Mouse (Mus musculus): Measurements from ENCODE around the gene Gm36176. TPM values are rescaled to one million over a fixed set of nuclear protein-coding genes. Genes with fewer than 3 reads are reported as not detected.

Gene Gm36176
- polyA plus RNA-seq, 1 experiment = not detected

DNA sequence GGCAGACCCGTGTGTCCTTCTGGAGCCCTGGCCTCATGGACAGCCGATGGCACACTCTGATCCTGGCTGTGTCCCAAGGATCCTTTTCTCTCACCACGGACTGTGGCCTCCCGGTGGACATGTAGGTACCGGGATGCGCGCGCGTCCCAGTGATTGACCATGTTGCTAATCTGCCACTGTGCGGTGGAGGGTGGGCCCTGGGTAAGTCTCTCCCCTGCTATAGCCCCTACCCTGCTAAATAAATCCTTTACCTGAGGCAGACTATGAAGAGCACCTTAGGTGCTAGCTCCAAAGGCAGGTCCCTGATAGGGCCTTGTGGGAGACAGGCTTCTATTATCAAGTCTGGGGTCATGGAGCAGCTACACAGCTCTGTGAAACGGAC is 18.1 kb downstream of the Gm36176 start:
- 66% methylated on average over 11 of the region's 11 CpGs for WGBS
- H3K27ac ChIP-seq (ENCODE audit: insufficient read depth, low read depth, low read length) = no peak overlapping the region
- H3K4me3 ChIP-seq (ENCODE audit: insufficient read depth, low read depth, low read length) = no peak overlapping the region
- TF ChIP-seq CTCF (IDR thresholded peaks at IDR 0.05; ENCODE audit: insufficient read depth, low read depth, low read length) = no peak
- TF ChIP-seq POLR2A (IDR thresholded peaks at IDR 0.05; ENCODE audit: insufficient read depth, low read depth, low read length) = no peak
- peaks cover 5% of the 10 kb centered on the region for H3K4me1 ChIP-seq (ENCODE audit: control insufficient read depth, insufficient read depth, low read length)

DNA sequence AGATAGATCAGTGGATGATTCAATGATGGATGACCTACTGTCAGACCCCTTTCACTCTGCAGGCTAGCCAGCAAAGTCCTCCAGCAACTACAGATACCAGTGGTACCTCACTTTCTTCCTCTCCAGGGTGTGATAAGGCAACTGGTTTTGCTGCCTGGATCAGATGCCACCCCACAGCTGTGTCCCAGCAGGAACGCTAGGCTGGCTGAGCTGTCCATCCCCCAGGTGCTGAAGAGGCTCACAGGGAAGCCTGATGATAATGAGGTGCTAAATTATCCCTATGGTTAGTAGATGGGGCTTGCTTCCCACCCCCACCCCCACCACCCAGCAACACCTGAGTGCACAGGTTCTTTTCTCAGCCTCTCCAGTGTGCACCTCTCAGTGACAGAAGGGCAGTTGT is 20.9 kb downstream of the Gm36176 start:
- Histone ChIP-seq H3K4me1 (ENCODE audit: control insufficient read depth, insufficient read depth, low read length) (0 out of 2 replicates have a peak, but pooled peaks cover 3% of the 10 kb centered on the region), H3K27ac (ENCODE audit: insufficient read depth, low read depth, low read length) (no peak overlapping the region), H3K4me3 (ENCODE audit: insufficient read depth, low read depth, low read length) (no peak overlapping the region)
- 67% methylated on average over 1 of the region's 1 CpGs for WGBS
- no peak for TF ChIP-seq CTCF (IDR thresholded peaks at IDR 0.05; ENCODE audit: insufficient read depth, low read depth, low read length)
- no peak for TF ChIP-seq POLR2A (IDR thresholded peaks at IDR 0.05; ENCODE audit: insufficient read depth, low read depth, low read length)

DNA sequence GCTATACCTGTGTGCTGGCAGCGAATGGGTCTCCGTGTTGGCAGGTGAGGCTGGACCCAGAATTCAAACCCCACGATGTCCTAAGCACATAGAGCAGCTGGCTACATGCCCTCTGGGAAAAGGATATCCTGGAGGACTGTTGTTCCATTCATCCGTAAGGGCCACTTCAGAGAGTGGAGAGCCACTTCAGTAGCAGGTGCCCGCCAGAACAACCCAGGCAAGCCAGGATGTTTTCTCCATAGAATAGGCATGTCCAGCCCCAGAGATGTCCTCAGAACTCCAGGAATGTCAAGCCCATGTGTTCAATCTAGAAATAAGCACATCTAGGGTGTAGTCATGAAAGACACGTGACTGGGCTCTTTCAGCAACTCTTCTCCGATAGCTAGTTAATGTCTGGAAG is 23.0 kb downstream of the Gm36176 start:
- no peak overlapping the region for H3K27ac ChIP-seq (ENCODE audit: insufficient read depth, low read depth, low read length)
- H3K4me3 ChIP-seq (ENCODE audit: insufficient read depth, low read depth, low read length) = no peak overlapping the region
- 91% methylated on average over 7 of the region's 7 CpGs for WGBS
- no peak for TF ChIP-seq POLR2A (IDR thresholded peaks at IDR 0.05; ENCODE audit: insufficient read depth, low read depth, low read length)
- TF ChIP-seq CTCF (IDR thresholded peaks at IDR 0.05; ENCODE audit: insufficient read depth, low read depth, low read length) = no peak
- H3K4me1 ChIP-seq (ENCODE audit: control insufficient read depth, insufficient read depth, low read length) = 0 out of 2 replicates have a peak, but pooled peaks cover under 1% of the 10 kb centered on the region

DNA sequence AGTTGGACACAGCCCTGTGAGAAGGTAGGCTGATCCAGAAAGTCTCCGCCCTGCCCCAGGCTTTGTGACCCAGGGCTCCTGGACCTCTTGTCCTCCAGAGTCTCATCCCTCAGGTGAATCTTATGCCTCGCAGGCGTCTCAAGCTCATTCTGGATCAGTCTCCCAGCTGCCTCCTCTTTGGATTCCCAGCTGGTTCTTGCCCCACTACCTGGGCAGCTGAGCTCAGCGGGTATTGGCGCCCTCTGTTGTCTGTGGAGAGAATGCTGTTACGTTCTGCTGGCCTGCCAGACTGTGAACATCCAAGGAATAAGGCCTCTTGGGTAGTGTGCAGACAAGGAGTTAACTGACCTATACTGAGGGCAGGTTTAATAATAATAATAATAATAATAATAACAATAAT is 32.4 kb downstream of the Gm36176 start:
- no peak for TF ChIP-seq POLR2A (IDR thresholded peaks at IDR 0.05; ENCODE audit: insufficient read depth, low read depth, low read length)
- TF ChIP-seq CTCF (IDR thresholded peaks at IDR 0.05; ENCODE audit: insufficient read depth, low read depth, low read length) = peak; percentile 47; the same call in 1 of the 2 replicates
- H3K4me1 ChIP-seq (ENCODE audit: control insufficient read depth, insufficient read depth, low read length) = no peaks in the 10 kb centered on the region
- no peak overlapping the region for H3K27ac ChIP-seq (ENCODE audit: insufficient read depth, low read depth, low read length)
- 74% methylated on average over 6 of the region's 6 CpGs for WGBS
- H3K4me3 ChIP-seq (ENCODE audit: insufficient read depth, low read depth, low read length) = no peak overlapping the region

DNA sequence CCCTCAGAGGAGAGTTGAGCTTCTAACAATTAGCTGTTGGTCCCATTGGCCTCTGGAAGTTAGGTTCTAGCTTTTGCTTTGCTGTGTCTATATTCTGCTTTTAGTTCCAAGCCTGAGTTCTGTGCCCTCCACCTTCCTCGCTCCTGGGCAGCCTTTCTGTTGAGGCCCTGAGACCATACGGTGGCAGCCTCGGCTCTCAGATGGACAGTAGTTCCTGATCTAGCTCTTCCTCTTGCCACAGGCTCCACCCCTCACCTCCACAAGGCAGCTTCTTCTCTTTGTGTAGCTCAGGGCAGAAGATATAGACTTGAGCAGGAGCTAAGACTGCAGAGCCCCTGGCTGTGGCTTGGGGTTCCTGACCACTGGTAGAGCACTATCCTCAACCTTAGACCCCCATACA is 33.7 kb downstream of the Gm36176 start:
- WGBS = 88% methylated on average over 3 of the region's 3 CpGs
- Histone ChIP-seq H3K4me3 (ENCODE audit: insufficient read depth, low read depth, low read length) (no peak overlapping the region), H3K4me1 (ENCODE audit: control insufficient read depth, insufficient read depth, low read length) (no peaks in the 10 kb centered on the region), H3K27ac (ENCODE audit: insufficient read depth, low read depth, low read length) (no peak overlapping the region)
- TF ChIP-seq CTCF (IDR thresholded peaks at IDR 0.05; ENCODE audit: insufficient read depth, low read depth, low read length) (no peak), POLR2A (IDR thresholded peaks at IDR 0.05; ENCODE audit: insufficient read depth, low read depth, low read length) (no peak)

DNA sequence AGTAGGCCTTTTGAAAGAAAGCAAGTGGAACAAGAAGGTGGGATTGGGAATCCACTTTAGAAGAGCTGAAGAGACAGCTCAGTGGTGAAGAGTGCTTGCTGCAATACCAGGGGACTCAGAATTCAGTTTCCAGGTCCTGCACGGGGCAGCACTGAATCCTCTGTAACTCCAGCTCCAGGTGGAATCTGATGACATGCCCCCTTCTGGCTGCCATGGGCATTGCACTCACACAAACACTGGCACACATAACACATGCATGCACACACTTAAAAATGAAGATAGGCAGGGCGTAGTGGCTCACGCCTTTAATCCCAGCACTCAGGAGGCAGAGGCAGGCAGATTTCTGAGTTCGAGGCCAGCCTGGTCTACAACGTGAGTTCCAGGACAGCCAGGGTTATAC is 36.0 kb downstream of the Gm36176 start:
- H3K4me1 ChIP-seq (ENCODE audit: control insufficient read depth, insufficient read depth, low read length) = no peaks in the 10 kb centered on the region
- TF ChIP-seq CTCF (IDR thresholded peaks at IDR 0.05; ENCODE audit: insufficient read depth, low read depth, low read length) = no peak
- TF ChIP-seq POLR2A (IDR thresholded peaks at IDR 0.05; ENCODE audit: insufficient read depth, low read depth, low read length) = no peak
- 85% methylated on average over 5 of the region's 5 CpGs for WGBS
- H3K4me3 ChIP-seq (ENCODE audit: insufficient read depth, low read depth, low read length) = no peak overlapping the region
- no peak overlapping the region for H3K27ac ChIP-seq (ENCODE audit: insufficient read depth, low read depth, low read length)

DNA sequence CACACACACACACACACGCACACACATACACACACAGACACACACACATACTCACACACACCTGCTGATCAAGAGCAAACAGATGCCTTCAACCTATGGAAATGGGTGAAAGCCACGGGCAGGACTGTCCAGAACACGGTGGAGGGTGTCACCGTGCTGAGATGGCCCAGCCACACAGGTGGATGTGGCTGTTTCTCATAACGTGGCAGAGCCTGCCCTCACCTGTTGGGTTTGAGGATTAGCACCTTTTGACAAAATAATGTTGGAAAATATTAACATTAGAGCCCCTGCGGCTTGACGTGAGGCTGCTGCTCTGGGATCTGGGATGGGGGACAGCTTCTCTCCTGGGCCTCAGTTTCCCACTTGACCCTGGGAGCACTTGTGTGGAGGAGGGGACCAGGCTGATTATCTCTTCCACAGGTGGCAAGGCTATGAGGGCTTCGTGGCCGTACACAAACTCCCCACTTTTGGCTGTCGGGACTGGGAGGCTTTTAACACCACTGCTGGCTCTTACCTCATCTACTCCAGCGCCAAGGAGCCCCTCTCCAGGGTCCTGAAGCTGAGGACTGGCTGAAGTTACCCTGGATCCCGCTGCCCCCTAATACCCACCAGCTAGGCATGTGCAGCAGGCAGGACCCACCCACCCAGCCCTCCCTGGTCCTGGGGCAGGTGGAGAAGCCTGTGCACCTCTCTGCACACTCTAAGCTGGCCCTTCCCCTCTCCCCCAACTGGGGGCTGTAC is 39.6 kb downstream of the Gm36176 start:
- TF ChIP-seq CTCF (IDR thresholded peaks at IDR 0.05; ENCODE audit: insufficient read depth, low read depth, low read length) = no peak
- TF ChIP-seq POLR2A (IDR thresholded peaks at IDR 0.05; ENCODE audit: insufficient read depth, low read depth, low read length) = no peak
- Histone ChIP-seq H3K4me3 (ENCODE audit: insufficient read depth, low read depth, low read length) (no peak overlapping the region), H3K27ac (ENCODE audit: insufficient read depth, low read depth, low read length) (no peak overlapping the region), H3K4me1 (ENCODE audit: control insufficient read depth, insufficient read depth, low read length) (no peaks in the 10 kb centered on the region)
- WGBS = 62% methylated on average over 12 of the region's 12 CpGs

DNA sequence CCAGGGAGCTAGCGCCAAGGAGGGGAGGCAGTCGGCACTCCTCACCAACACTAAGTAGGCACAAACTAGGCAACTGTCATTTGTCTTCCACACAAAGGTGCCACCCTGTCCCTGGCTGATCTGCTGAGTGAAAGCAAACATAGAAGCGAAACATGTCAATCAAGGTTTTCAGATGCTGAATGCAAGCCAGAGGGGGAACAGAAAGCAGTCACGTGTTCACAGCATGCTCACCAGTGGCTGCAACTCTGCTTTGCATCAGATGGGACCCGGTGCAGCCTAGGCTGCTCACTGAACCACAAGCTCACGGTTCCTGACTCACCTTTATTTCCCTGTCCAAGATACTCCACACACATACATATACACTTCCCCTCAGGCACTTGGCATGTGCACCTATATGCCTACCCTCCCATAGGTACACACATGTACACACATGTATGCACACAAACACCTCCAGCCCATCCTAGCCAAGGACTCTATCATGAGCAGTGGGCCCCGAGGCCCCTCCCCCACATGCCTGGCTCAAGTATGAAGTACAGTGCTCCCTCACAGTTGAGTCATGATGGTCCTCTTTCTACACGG is 44.5 kb downstream of the Gm36176 start:
- 76% methylated on average over 8 of the region's 8 CpGs for WGBS
- TF ChIP-seq POLR2A (IDR thresholded peaks at IDR 0.05; ENCODE audit: insufficient read depth, low read depth, low read length) = no peak
- no peak for TF ChIP-seq CTCF (IDR thresholded peaks at IDR 0.05; ENCODE audit: insufficient read depth, low read depth, low read length)
- H3K4me3 ChIP-seq (ENCODE audit: insufficient read depth, low read depth, low read length) = no peak overlapping the region
- H3K4me1 ChIP-seq (ENCODE audit: control insufficient read depth, insufficient read depth, low read length) = 0 out of 2 replicates have a peak, but pooled peaks cover 4% of the 10 kb centered on the region
- H3K27ac ChIP-seq (ENCODE audit: insufficient read depth, low read depth, low read length) = no peak overlapping the region

DNA sequence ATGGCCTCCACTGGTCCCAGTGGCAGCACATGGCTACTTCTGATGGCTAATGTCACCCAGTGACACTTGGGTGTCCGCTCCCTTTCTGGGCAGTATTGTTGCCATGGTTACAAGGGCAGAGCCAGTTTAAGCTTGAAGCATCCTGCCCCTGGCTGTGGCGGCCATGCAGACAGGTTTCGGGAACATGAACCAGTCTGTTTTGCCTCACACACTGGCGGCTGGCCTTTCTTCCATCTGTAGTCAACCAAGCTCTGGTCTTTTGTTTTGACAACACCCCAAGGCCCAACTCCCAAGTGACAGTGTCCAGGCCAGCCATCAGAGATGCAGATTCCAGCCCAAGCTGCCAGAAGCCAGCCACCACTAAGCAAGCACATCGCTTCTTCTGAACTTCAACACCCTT is 49.0 kb downstream of the Gm36176 start:
- Histone ChIP-seq H3K4me3 (ENCODE audit: insufficient read depth, low read depth, low read length) (no peak overlapping the region), H3K4me1 (ENCODE audit: control insufficient read depth, insufficient read depth, low read length) (0 out of 2 replicates have a peak, but pooled peaks cover 4% of the 10 kb centered on the region), H3K27ac (ENCODE audit: insufficient read depth, low read depth, low read length) (no peak overlapping the region)
- TF ChIP-seq CTCF (IDR thresholded peaks at IDR 0.05; ENCODE audit: insufficient read depth, low read depth, low read length) (no peak), POLR2A (IDR thresholded peaks at IDR 0.05; ENCODE audit: insufficient read depth, low read depth, low read length) (no peak)
- WGBS = 77% methylated on average over 5 of the region's 5 CpGs

Other genes with a start within 250 kb of the Gm36176 start
- gene Sumo3, start 240.7 kb upstream of the Gm36176 start, polyA plus RNA-seq (2012; ENCODE audit: insufficient read depth, insufficient read length, low replicate concordance, missing spikeins) = 414 TPM in 1 of 2 replicates, not detected in the other
- not detected in 2 replicates for gene Gm49325, start 240.6 kb upstream of the Gm36176 start, polyA plus RNA-seq (2012; ENCODE audit: insufficient read depth, insufficient read length, low replicate concordance, missing spikeins)
- not detected in 2 replicates for gene Ube2g2, start 224.5 kb upstream of the Gm36176 start, polyA plus RNA-seq (2012; ENCODE audit: insufficient read depth, insufficient read length, low replicate concordance, missing spikeins)
- not detected in 2 replicates for gene Tspear, start 160.2 kb upstream of the Gm36176 start, polyA plus RNA-seq (2012; ENCODE audit: insufficient read depth, insufficient read length, low replicate concordance, missing spikeins)
- not detected in 2 replicates for gene Gm19402, start 156.0 kb upstream of the Gm36176 start, polyA plus RNA-seq (2012; ENCODE audit: insufficient read depth, insufficient read length, low replicate concordance, missing spikeins)
- not detected in 2 replicates for gene Gm9508, start 149.6 kb upstream of the Gm36176 start, polyA plus RNA-seq (2012; ENCODE audit: insufficient read depth, insufficient read length, low replicate concordance, missing spikeins)
- gene Gm10272, start 140.2 kb upstream of the Gm36176 start, polyA plus RNA-seq (2012; ENCODE audit: insufficient read depth, insufficient read length, low replicate concordance, missing spikeins) = not detected in 2 replicates
- not detected in 2 replicates for gene Gm10024, start 135.3 kb upstream of the Gm36176 start, polyA plus RNA-seq (2012; ENCODE audit: insufficient read depth, insufficient read length, low replicate concordance, missing spikeins)
- gene Gm10142, start 131.0 kb upstream of the Gm36176 start, polyA plus RNA-seq (2012; ENCODE audit: insufficient read depth, insufficient read length, low replicate concordance, missing spikeins) = not detected in 2 replicates
- gene Krtap12-1, start 126.2 kb upstream of the Gm36176 start, polyA plus RNA-seq (2012; ENCODE audit: insufficient read depth, insufficient read length, low replicate concordance, missing spikeins) = not detected in 2 replicates
- not detected in 2 replicates for gene Gm10100, start 120.3 kb upstream of the Gm36176 start, polyA plus RNA-seq (2012; ENCODE audit: insufficient read depth, insufficient read length, low replicate concordance, missing spikeins)
- gene Gm18596, start 104.2 kb upstream of the Gm36176 start, polyA plus RNA-seq (2012; ENCODE audit: insufficient read depth, insufficient read length, low replicate concordance, missing spikeins) = not detected in 2 replicates
- not detected in 2 replicates for gene Gm9736, start 95.4 kb upstream of the Gm36176 start, polyA plus RNA-seq (2012; ENCODE audit: insufficient read depth, insufficient read length, low replicate concordance, missing spikeins)
- not detected in 2 replicates for gene Gm3233, start 87.1 kb upstream of the Gm36176 start, polyA plus RNA-seq (2012; ENCODE audit: insufficient read depth, insufficient read length, low replicate concordance, missing spikeins)
- gene Gm3238, start 75.5 kb upstream of the Gm36176 start, polyA plus RNA-seq (2012; ENCODE audit: insufficient read depth, insufficient read length, low replicate concordance, missing spikeins) = not detected in 2 replicates
- not detected in 2 replicates for gene Gm7138, start 69.9 kb upstream of the Gm36176 start, polyA plus RNA-seq (2012; ENCODE audit: insufficient read depth, insufficient read length, low replicate concordance, missing spikeins)
- not detected in 2 replicates for gene Gm3250, start 64.3 kb upstream of the Gm36176 start, polyA plus RNA-seq (2012; ENCODE audit: insufficient read depth, insufficient read length, low replicate concordance, missing spikeins)
- not detected in 2 replicates for gene Gm7137, start 58.6 kb upstream of the Gm36176 start, polyA plus RNA-seq (2012; ENCODE audit: insufficient read depth, insufficient read length, low replicate concordance, missing spikeins)
- gene Gm9639, start 51.7 kb upstream of the Gm36176 start, polyA plus RNA-seq (2012; ENCODE audit: insufficient read depth, insufficient read length, low replicate concordance, missing spikeins) = not detected in 2 replicates
- not detected in 2 replicates for gene Gm19668, start 47.7 kb upstream of the Gm36176 start, polyA plus RNA-seq (2012; ENCODE audit: insufficient read depth, insufficient read length, low replicate concordance, missing spikeins)
- not detected in 2 replicates for gene Gm9507, start 35.0 kb upstream of the Gm36176 start, polyA plus RNA-seq (2012; ENCODE audit: insufficient read depth, insufficient read length, low replicate concordance, missing spikeins)
- gene Gm2696, start 32.1 kb upstream of the Gm36176 start, polyA plus RNA-seq (2012; ENCODE audit: insufficient read depth, insufficient read length, low replicate concordance, missing spikeins) = not detected in 2 replicates
- gene Krtap10-4, start 19.7 kb upstream of the Gm36176 start, polyA plus RNA-seq (2012; ENCODE audit: insufficient read depth, insufficient read length, low replicate concordance, missing spikeins) = not detected in 2 replicates
- not detected in 2 replicates for gene Krtap10-10, start 10.9 kb upstream of the Gm36176 start, polyA plus RNA-seq (2012; ENCODE audit: insufficient read depth, insufficient read length, low replicate concordance, missing spikeins)
- not detected in 2 replicates for gene Gm10318, start 6.1 kb downstream of the Gm36176 start, polyA plus RNA-seq (2012; ENCODE audit: insufficient read depth, insufficient read length, low replicate concordance, missing spikeins)
- gene Gm3285, start 15.2 kb downstream of the Gm36176 start, polyA plus RNA-seq (2012; ENCODE audit: insufficient read depth, insufficient read length, low replicate concordance, missing spikeins) = not detected in 2 replicates
- gene Lrrc3, start 55.7 kb downstream of the Gm36176 start, polyA plus RNA-seq (2012; ENCODE audit: insufficient read depth, insufficient read length, low replicate concordance, missing spikeins) = not detected in 2 replicates
- not detected in 2 replicates for gene Trpm2, start 123.8 kb downstream of the Gm36176 start, polyA plus RNA-seq (2012; ENCODE audit: insufficient read depth, insufficient read length, low replicate concordance, missing spikeins)
- gene 1810043G02Rik, start 131.7 kb downstream of the Gm36176 start, polyA plus RNA-seq (2012; ENCODE audit: insufficient read depth, insufficient read length, low replicate concordance, missing spikeins) = not detected in 2 replicates
- not detected in 2 replicates for gene Pfkl, start 163.3 kb downstream of the Gm36176 start, polyA plus RNA-seq (2012; ENCODE audit: insufficient read depth, insufficient read length, low replicate concordance, missing spikeins)
- gene Dnmt3l, start 195.1 kb downstream of the Gm36176 start, polyA plus RNA-seq (2012; ENCODE audit: insufficient read depth, insufficient read length, low replicate concordance, missing spikeins) = not detected in 2 replicates
- not detected in 2 replicates for gene Aire, start 196.8 kb downstream of the Gm36176 start, polyA plus RNA-seq (2012; ENCODE audit: insufficient read depth, insufficient read length, low replicate concordance, missing spikeins)
- not detected in 2 replicates for gene Icosl, start 222.5 kb downstream of the Gm36176 start, polyA plus RNA-seq (2012; ENCODE audit: insufficient read depth, insufficient read length, low replicate concordance, missing spikeins)